Mouse (Mus musculus): ENCODE results near the gene Nfu1.

Nfu1 gene

GRCm38 (mm10) chr6:87075092-87075685 is 66.2 kb downstream of the Nfu1 start:
- DNase-seq: no peak

Measured in cerebellum, adult 18-20 months (tissue).